Mouse (Mus musculus) bone marrow, adult 2 months (tissue): ENCODE data around the gene 2410137M14Rik.

Experiments
- CTCF ChIP-seq: fragments of 200-500 bp; IDR thresholded peaks from 2 replicates; pipeline ENCODE4 v1.5.1; 2011; ENCODE audit warnings: low read length, control low read depth; ENCODE audit not compliant: control insufficient read depth, insufficient read depth
- POLR2A ChIP-seq: fragments of 200-500 bp; IDR thresholded peaks from 2 replicates; pipeline ENCODE4 v1.6.1; 2011; ENCODE audit warnings: low read depth, mild to moderate bottlenecking, control low read depth, low read length, borderline replicate concordance; ENCODE audit not compliant: control insufficient read depth

- TF ChIP-seq CTCF = no peak
- TF ChIP-seq POLR2A = no peak
Observed at GRCm38 (mm10) chr17:36948286-36948685, 32.8 kb downstream of the 2410137M14Rik start.
